8 mouse cellular contexts compared by ENCODE assay signal in genomic region chr11:6474874-6475731, GRCm38 (mm10). TPM values are rescaled to one million over a fixed set of nuclear protein-coding genes. Genes with fewer than 3 reads are reported as not detected.
A peak's percentile ranks its signal among the peaks of the same experiment; 100 is the strongest.
DNase-seq lines count a peak whose midpoint lies in the region.

No protein-coding gene starts in this region.

- H3K9me3 ChIP-seq in hindbrain, embryonic 10.5 days, result no peaks in the 10 kb centered on the region

- no peaks in the 10 kb centered on the region for H3K27me3 ChIP-seq in hindbrain, embryonic 10.5 days (ENCODE audit: insufficient read depth, poor library complexity, severe bottlenecking)

- peaks cover 32% of the 10 kb centered on the region for H3K36me3 ChIP-seq in hindbrain, embryonic 10.5 days

- H3K27ac ChIP-seq in hindbrain, embryonic 10.5 days, result peak overlapping the region; percentile 96

- WGBS in hindbrain, embryonic 10.5 days, result under 1% methylated on average over 109 of the region's 109 CpGs

- DNase-seq in Muller cell, postnatal 12 days (ENCODE audit: inconsistent ontology term), result peak; percentile 71
- DNase-seq in cerebellum, adult 9-11 months, result peak; percentile 70
- peak; percentile 44 to 53 for DNase-seq in frontal cortex, postnatal 10 days (ENCODE audit: low spot score in 2 of 2)
- DNase-seq in hindbrain, embryonic 10.5 days (ENCODE audit: low spot score), result peak; percentile 70
- peak; percentile 39 to 57 for DNase-seq in layer of hippocampus, postnatal 14 days (ENCODE audit: low spot score in 2 of 2)
- peak; percentile 34 for DNase-seq in lung, postnatal 25 days (ENCODE audit: low spot score)
- DNase-seq in ovary, postnatal 36 days (ENCODE audit: low spot score), result peak; percentile 59
- peak; percentile 76 for DNase-seq in thymus, postnatal 14 days

- peak overlapping the region; percentile 97 for H3K4me3 ChIP-seq in hindbrain, embryonic 10.5 days

- H3K4me1 ChIP-seq in hindbrain, embryonic 10.5 days (replicated peaks), result peaks cover 48% of the 10 kb centered on the region

RNA-seq across cellular contexts. Expression of gene Purb, which starts 0.6 kb away (rescaled TPM):
- polyA plus RNA-seq in hindbrain, embryonic 10.5 days (2016; fragmentation: Nextera tagmentation; extraction: Ambion mirVana), result 9.6 and 15.6 TPM in 2 replicates
- 100 to 1,000 TPM; 258 to 283 TPM for total RNA-seq in layer of hippocampus, postnatal 14 days (2021)

RNA-seq across cellular contexts. Expression of gene H2afv, which starts 30.9 kb away (rescaled TPM):
- 881 and 962 TPM in 2 replicates for polyA plus RNA-seq in hindbrain, embryonic 10.5 days (2016; fragmentation: Nextera tagmentation; extraction: Ambion mirVana)
- total RNA-seq in layer of hippocampus, postnatal 14 days (2021), result 10 to 100 TPM; 39.7 to 40.2 TPM

RNA-seq across cellular contexts. Expression of gene Myo1g, which starts 45.7 kb away (rescaled TPM):
- polyA plus RNA-seq in hindbrain, embryonic 10.5 days (2016; fragmentation: Nextera tagmentation; extraction: Ambion mirVana), result 1.1 TPM in 2 replicates
- total RNA-seq in layer of hippocampus, postnatal 14 days (2021), result under 1 TPM; 0.48 to 0.74 TPM

RNA-seq across cellular contexts. Expression of gene Ppia, which starts 59.9 kb away (rescaled TPM):
- 5,657 and 6,044 TPM in 2 replicates for polyA plus RNA-seq in hindbrain, embryonic 10.5 days (2016; fragmentation: Nextera tagmentation; extraction: Ambion mirVana)
- total RNA-seq in layer of hippocampus, postnatal 14 days (2021), result 1,000 to 10,000 TPM; 1,939 to 1,976 TPM

Comparison
In these comparisons a context has a peak if more than half of its experiments do, and no peak if none do; other contexts are left out.
1. Peak in every context shown above with its lines: DNase-seq, H3K4me3 ChIP-seq and H3K27ac ChIP-seq.